Mouse (Mus musculus) stomach, postnatal 0 days (tissue): ENCODE data around the gene Pofut2.

ENCODE experiments used
- CTCF ChIP-seq: IDR thresholded peaks from 2 replicates; pipeline ENCODE4 v1.5.1; 2016; ENCODE audit warnings: antibody characterized with exemption, low read depth, mild to moderate bottlenecking, moderate library complexity
- EP300 ChIP-seq: optimal IDR thresholded peaks from 2 replicates; pipeline ENCODE3; 2016; ENCODE audit warnings: antibody characterized with exemption

DNA sequence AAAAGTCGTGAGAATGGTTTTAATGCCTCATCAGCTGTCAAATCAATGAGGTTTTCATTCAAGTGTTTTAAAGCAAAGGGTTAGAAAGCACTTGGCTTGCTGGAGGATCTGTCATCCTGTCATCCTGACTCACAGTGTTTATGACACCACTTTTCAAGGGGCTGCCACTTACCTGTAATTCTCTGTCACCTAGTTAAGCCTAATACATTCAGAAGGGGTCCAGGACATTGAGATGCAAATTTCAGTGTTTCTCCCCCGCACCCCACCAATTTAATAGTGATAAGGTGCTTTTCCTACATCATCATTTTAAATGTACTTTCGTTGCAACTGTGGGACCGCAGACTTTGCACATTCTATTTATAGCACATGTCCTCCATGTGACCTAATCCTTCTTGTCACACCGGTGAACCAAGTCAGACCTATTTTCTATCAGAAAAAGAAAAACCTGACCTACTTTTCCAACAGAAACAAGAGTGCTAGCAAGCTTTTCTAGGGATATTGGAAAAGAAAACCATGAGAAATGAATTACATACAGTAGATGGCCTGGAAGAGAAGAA lies 29.7 kb downstream of the Pofut2 start:
- no peak for TF ChIP-seq CTCF
- no peak for TF ChIP-seq EP300
